Comparison of ENCODE assay signal across 8 mouse cellular contexts in the genomic region with DNA sequence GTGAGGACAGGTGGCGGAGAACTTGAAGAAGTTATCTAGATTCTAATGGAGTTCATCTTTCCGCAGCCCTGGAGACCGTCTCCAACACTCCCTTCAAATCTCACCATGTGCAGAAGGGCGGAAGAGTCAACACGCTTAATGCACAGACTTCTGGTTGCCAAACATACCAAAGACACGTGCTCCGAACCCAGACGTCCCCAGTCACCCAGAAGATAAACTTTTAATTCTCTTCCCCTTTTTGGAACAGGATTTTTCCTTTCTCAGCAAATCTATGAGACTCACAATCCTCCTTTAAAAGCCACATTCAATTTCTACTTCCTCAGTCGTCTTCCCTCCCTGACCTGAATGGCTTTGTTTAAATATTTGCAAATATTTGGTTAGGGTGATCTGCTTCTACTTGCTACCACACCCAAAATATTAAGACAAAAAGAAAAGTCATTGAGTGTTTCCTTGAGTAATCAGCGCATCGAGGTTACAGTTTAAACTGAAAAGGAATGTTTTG. TPM values are rescaled to one million over a fixed set of nuclear protein-coding genes. Genes with fewer than 3 reads are reported as not detected.
DNase-seq lines count a peak whose midpoint lies in the region; ATAC-seq and TF ChIP-seq lines count a peak whose summit lies in the region.

No protein-coding gene starts in this region.

- no peak overlapping the region for H3K27ac ChIP-seq in heart, embryonic 12.5 days (ENCODE audit: poor library complexity, severe bottlenecking)
- no peak overlapping the region for H3K27ac ChIP-seq in embryonic facial prominence, embryonic 13.5 days
- H3K27ac ChIP-seq in limb, embryonic 11.5 days (replicated peaks; ENCODE audit: low read depth, low read length): no peak overlapping the region
- peak overlapping the region; percentile 47; the same call in 1 of the 2 replicates for H3K27ac ChIP-seq in midbrain, postnatal 0 days (ENCODE audit: low read depth, low read length)

- intact Hi-C loops in heart, postnatal 14 days (cut with DNase I): no loop called here

- no peaks in the 10 kb centered on the region for H3K36me3 ChIP-seq in heart, embryonic 12.5 days
- no peaks in the 10 kb centered on the region for H3K36me3 ChIP-seq in embryonic facial prominence, embryonic 13.5 days
- no peaks in the 10 kb centered on the region for H3K36me3 ChIP-seq in limb, embryonic 11.5 days (ENCODE audit: control insufficient read depth, insufficient read depth, low read length)
- no peaks in the 10 kb centered on the region for H3K36me3 ChIP-seq in midbrain, postnatal 0 days (ENCODE audit: insufficient read depth, low read length)

- H3K27me3 ChIP-seq in heart, embryonic 12.5 days (replicated peaks): peaks cover 4% of the 10 kb centered on the region
- H3K27me3 ChIP-seq in embryonic facial prominence, embryonic 13.5 days: no peaks in the 10 kb centered on the region
- H3K27me3 ChIP-seq in limb, embryonic 11.5 days (ENCODE audit: control insufficient read depth, insufficient read depth, low read length): no peaks in the 10 kb centered on the region
- no peaks in the 10 kb centered on the region for H3K27me3 ChIP-seq in midbrain, postnatal 0 days (ENCODE audit: insufficient read depth, low read length)

- H3K4me1 ChIP-seq in heart, embryonic 12.5 days (replicated peaks): peaks cover 18% of the 10 kb centered on the region
- peaks cover 27% of the 10 kb centered on the region for H3K4me1 ChIP-seq in embryonic facial prominence, embryonic 13.5 days
- peaks cover 5% of the 10 kb centered on the region for H3K4me1 ChIP-seq in limb, embryonic 11.5 days (ENCODE audit: control insufficient read depth, insufficient read depth, low read length)
- peaks cover 3% of the 10 kb centered on the region; the same call in 1 of the 2 replicates for H3K4me1 ChIP-seq in midbrain, postnatal 0 days (ENCODE audit: insufficient read depth, low read length)

- ATAC-seq in heart, embryonic 12.5 days (ENCODE audit: insufficient number of reproducible peaks, low FRiP score): 0 out of 2 replicates have a peak, but pooled peaks have one; percentile 9
- no peak for ATAC-seq in embryonic facial prominence, embryonic 13.5 days (ENCODE audit: insufficient number of reproducible peaks, insufficient read depth, low FRiP score, low TSS enrichment, low read depth)
- 0 out of 2 replicates have a peak, but pooled peaks have one; percentile 10 for ATAC-seq in limb, embryonic 11.5 days (ENCODE audit: insufficient number of reproducible peaks, low FRiP score, low TSS enrichment, low read depth)
- ATAC-seq in midbrain, postnatal 0 days (ENCODE audit: low FRiP score): no peak

- DNase-seq in heart, postnatal 14 days: no peak
- DNase-seq in limb, embryonic 11.5 days (ENCODE audit: low spot score): no peak
- DNase-seq in midbrain, postnatal 0 days (ENCODE audit: low spot score): no peak
- no peak for DNase-seq in thymus, postnatal 4 days
- DNase-seq in spleen, adult 18-20 months: no peak
- DNase-seq in adrenal gland, adult 2 months: no peak

- H3K9ac ChIP-seq in heart, embryonic 12.5 days: peak overlapping the region; percentile 68
- H3K9ac ChIP-seq in embryonic facial prominence, embryonic 13.5 days: peak overlapping the region; percentile 65; the same call in 1 of the 2 replicates
- no peak overlapping the region; the same call in 1 of the 2 replicates for H3K9ac ChIP-seq in limb, embryonic 11.5 days (ENCODE audit: low read length)
- H3K9ac ChIP-seq in midbrain, postnatal 0 days (replicated peaks; ENCODE audit: low read length, poor library complexity, severe bottlenecking): no peak overlapping the region

- H3K9me3 ChIP-seq in heart, embryonic 12.5 days (replicated peaks): no peaks in the 10 kb centered on the region
- H3K9me3 ChIP-seq in embryonic facial prominence, embryonic 13.5 days: no peaks in the 10 kb centered on the region
- H3K9me3 ChIP-seq in limb, embryonic 11.5 days (ENCODE audit: control insufficient read depth, low read length): no peaks in the 10 kb centered on the region
- H3K9me3 ChIP-seq in midbrain, postnatal 0 days (ENCODE audit: low read length): no peaks in the 10 kb centered on the region

- TF ChIP-seq CTCF in midbrain, postnatal 0 days (IDR thresholded peaks at IDR 0.05): no peak

- WGBS in heart, embryonic 12.5 days: 20% methylated on average over 11 of the region's 11 CpGs
- WGBS in embryonic facial prominence, embryonic 13.5 days: 17% methylated on average over 11 of the region's 11 CpGs
- WGBS in limb, embryonic 11.5 days: 20% methylated on average over 11 of the region's 11 CpGs
- WGBS in midbrain, postnatal 0 days: 20% methylated on average over 11 of the region's 11 CpGs

- peak overlapping the region; percentile 88 for H3K4me3 ChIP-seq in heart, embryonic 12.5 days
- H3K4me3 ChIP-seq in embryonic facial prominence, embryonic 13.5 days: peak overlapping the region; percentile 88
- H3K4me3 ChIP-seq in limb, embryonic 11.5 days (ENCODE audit: low read depth, low read length): peak overlapping the region; percentile 66
- peak overlapping the region; percentile 89 for H3K4me3 ChIP-seq in midbrain, postnatal 0 days (ENCODE audit: low read depth, low read length)

- peak overlapping the region; percentile 89 for H3K4me2 ChIP-seq in heart, embryonic 12.5 days
- peak overlapping the region; percentile 95 for H3K4me2 ChIP-seq in embryonic facial prominence, embryonic 13.5 days
- H3K4me2 ChIP-seq in limb, embryonic 11.5 days (ENCODE audit: low read depth, severe bottlenecking): peak overlapping the region; percentile 95
- H3K4me2 ChIP-seq in midbrain, postnatal 0 days (ENCODE audit: low read depth, low read length, poor library complexity, severe bottlenecking): peak overlapping the region; percentile 96

RNA-seq across cellular contexts. Expression of a gene that starts 0.9 kb away (rescaled TPM):
- 7.3 and 7.6 TPM in 2 replicates for polyA plus RNA-seq in heart, embryonic 12.5 days (2016; fragmentation: Nextera tagmentation; extraction: Ambion mirVana)
- total RNA-seq in heart, postnatal 14 days (2021): 10 to 100 TPM; 10.4 to 12.6 TPM
- polyA plus RNA-seq in embryonic facial prominence, embryonic 13.5 days (2015; fragmentation: Nextera tagmentation; extraction: Ambion mirVana): 16.2 and 17.6 TPM in 2 replicates
- 12.3 and 13.1 TPM in 2 replicates for polyA plus RNA-seq in limb, embryonic 11.5 days (2014; fragmentation: Nextera tagmentation; extraction: Ambion mirVana)
- total RNA-seq in midbrain, postnatal 0 days (2014; rRNA removed): 11.0 and 12.5 TPM in 2 replicates
- 6.9 and 7.8 TPM in 2 replicates for polyA plus RNA-seq in midbrain, postnatal 0 days (2015; fragmentation: Nextera tagmentation; extraction: Ambion mirVana)
- total RNA-seq in adrenal gland, adult 2 months (2021): 10 to 100 TPM; 21.8 to 27.9 TPM
- 11.9 and 15.7 TPM in 2 replicates for polyA plus RNA-seq in adrenal gland, adult 2 months (2012; rRNA removed)

Comparison
In these comparisons a context has a peak if more than half of its experiments do, and no peak if none do; other contexts are left out.
1. ATAC-seq: peak in heart, embryonic 12.5 days (single experiment) and limb, embryonic 11.5 days (single experiment); none in embryonic facial prominence, embryonic 13.5 days (single experiment) and midbrain, postnatal 0 days (single experiment).
2. H3K9ac ChIP-seq: peak in heart, embryonic 12.5 days (single experiment) and embryonic facial prominence, embryonic 13.5 days (single experiment); none in limb, embryonic 11.5 days (single experiment) and midbrain, postnatal 0 days (single experiment).
3. Peak in every context shown above with its lines, with median percentiles within 50 percentile points of each other: H3K4me2 ChIP-seq and H3K4me3 ChIP-seq.